Comparison of ENCODE assay signal across 8 mouse cellular contexts in the genomic region with DNA sequence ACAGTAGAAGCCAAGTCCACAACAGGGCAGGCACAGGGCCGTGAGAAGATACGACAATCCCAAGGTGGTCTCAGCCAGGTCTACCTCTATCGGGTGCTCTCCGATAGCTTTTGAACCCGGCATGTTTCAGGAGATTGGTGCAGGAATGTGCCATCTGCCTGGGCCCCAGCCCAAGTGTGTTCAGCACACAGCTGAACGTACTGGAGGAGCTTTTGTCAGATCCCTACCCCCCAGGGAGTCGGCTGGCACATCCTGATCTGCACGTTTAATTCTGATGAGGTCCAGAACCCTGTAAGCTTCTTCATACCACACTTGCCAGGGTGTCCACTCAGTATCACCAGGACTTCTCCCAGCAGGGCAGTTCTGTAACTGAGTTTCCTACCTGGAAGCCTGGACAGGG.
DNase-seq lines count a peak whose midpoint lies in the region; ATAC-seq and TF ChIP-seq lines count a peak whose summit lies in the region.

No protein-coding gene starts in this region.

- intact Hi-C loops in heart, postnatal 36 days (cut with DNase I), result no loop called here

- H3K36me3 ChIP-seq in kidney, embryonic 16.5 days (ENCODE audit: insufficient read depth, low read length), result no peaks in the 10 kb centered on the region

- H3K27me3 ChIP-seq in kidney, embryonic 16.5 days (ENCODE audit: insufficient read depth, low read length), result no peaks in the 10 kb centered on the region

- DNase-seq in layer of hippocampus, adult 2 months (ENCODE audit: low spot score in 2 of 2), result peak; percentile 23 to 50
- DNase-seq in layer of hippocampus, adult 9-10 months (ENCODE audit: low spot score), result no peak
- DNase-seq in embryo, embryonic 11 days, result peak; percentile 39
- peak; percentile 57 for DNase-seq in skeletal muscle tissue, adult 2 months (ENCODE audit: low read depth, low spot score)
- DNase-seq in ovary, postnatal 14 days (ENCODE audit: low spot score), result no peak
- DNase-seq in natural killer cell, adult 2 months (ENCODE audit: low spot score in 2 of 2), result no peak
- no peak for DNase-seq in heart, postnatal 36 days

- peak overlapping the region; percentile 40 for H3K4me2 ChIP-seq in kidney, embryonic 16.5 days (replicated peaks; ENCODE audit: low read depth, low read length)

- H3K9ac ChIP-seq in kidney, embryonic 16.5 days (replicated peaks; ENCODE audit: low read length), result peak overlapping the region; percentile 39

- no peak; the same call in none of the 2 replicates for ATAC-seq in kidney, embryonic 16.5 days (ENCODE audit: low FRiP score, low TSS enrichment)

- no peaks in the 10 kb centered on the region for H3K9me3 ChIP-seq in kidney, embryonic 16.5 days (ENCODE audit: low read length)

- H3K27ac ChIP-seq in layer of hippocampus, adult 2 months, result peak overlapping the region; percentile 82
- H3K27ac ChIP-seq in kidney, embryonic 16.5 days (ENCODE audit: low read length), result peak overlapping the region; percentile 91

- no peak for TF ChIP-seq CTCF in layer of hippocampus, adult 2 months (conservative IDR thresholded peaks at IDR 0.05)

- H3K4me3 ChIP-seq in layer of hippocampus, adult 2 months, result no peak overlapping the region
- H3K4me3 ChIP-seq in kidney, embryonic 16.5 days (ENCODE audit: low read length), result 0 out of 2 replicates have a peak overlapping the region, but pooled peaks have one; percentile 1

- 16% methylated on average over 8 of the region's 8 CpGs for whole genome bisulfite sequencing in kidney, embryonic 16.5 days

- peaks cover 28% of the 10 kb centered on the region for H3K4me1 ChIP-seq in kidney, embryonic 16.5 days (ENCODE audit: insufficient read depth, low read length)

Comparison
In these comparisons a context has a peak if more than half of its experiments do, and no peak if none do; other contexts are left out.
1. DNase-seq: peak in layer of hippocampus, adult 2 months (2 of 2), embryo, embryonic 11 days (single experiment) and skeletal muscle tissue, adult 2 months (single experiment); none in layer of hippocampus, adult 9-10 months (single experiment), ovary, postnatal 14 days (single experiment), natural killer cell, adult 2 months (0 of 2) and heart, postnatal 36 days (0 of 2).